Mouse (Mus musculus) midbrain, embryonic 11.5 days (tissue): ENCODE measurements around the gene Pla2g1b. TPM values are rescaled to one million over a fixed set of nuclear protein-coding genes. Genes with fewer than 3 reads are reported as not detected.

ENCODE experiments used
- ATAC-seq: fragments of 200-750 bp; cut with Nextera tagmentation; 2 replicates; pipeline ENCODE4 v1.8.0; 2017; ENCODE audit warnings: moderate TSS enrichment, moderate library complexity; ENCODE audit not compliant: low FRiP score
- DNase-seq: peaks from one replicate; pipeline ENCODE4 v3.0.0; 2015; ENCODE audit warnings: low spot score; ENCODE audit errors: missing footprints
- H3K27ac ChIP-seq: fragments of 300-500 bp; sonication (generic); 2 replicates; pipeline ENCODE4 v1.5.1; 2014; ENCODE audit warnings: low read depth, low read length
- H3K27me3 ChIP-seq: fragments of 300-500 bp; sonication (generic); 2 replicates; pipeline ENCODE4 v1.6.1; 2014; ENCODE audit warnings: mild to moderate bottlenecking, low read length, moderate library complexity, mixed read lengths; ENCODE audit not compliant: control insufficient read depth, insufficient read depth
- H3K36me3 ChIP-seq: fragments of 300-500 bp; sonication (generic); 2 replicates; pipeline ENCODE4 v1.6.1; 2014; ENCODE audit warnings: mild to moderate bottlenecking, low read length, moderate library complexity, mixed read lengths; ENCODE audit not compliant: control insufficient read depth, insufficient read depth
- H3K4me1 ChIP-seq: fragments of 300-500 bp; sonication (generic); 2 replicates; pipeline ENCODE4 v1.6.1; 2014; ENCODE audit warnings: low read length; ENCODE audit not compliant: control insufficient read depth, insufficient read depth
- H3K4me2 ChIP-seq: fragments of 300-500 bp; sonication (generic); 2 replicates; pipeline ENCODE4 v1.6.1; 2014; ENCODE audit warnings: mild to moderate bottlenecking, moderate library complexity
- H3K4me3 ChIP-seq: fragments of 300-500 bp; sonication (generic); 2 replicates; pipeline ENCODE4 v1.5.1; 2014; ENCODE audit warnings: low read depth, low read length
- H3K9ac ChIP-seq: fragments of 300-500 bp; sonication (generic); 2 replicates; pipeline ENCODE4 v1.6.1; 2014; ENCODE audit warnings: low read length
- H3K9me3 ChIP-seq: fragments of 300-500 bp; sonication (generic); 2 replicates; pipeline ENCODE4 v1.6.1; 2016; ENCODE audit warnings: low read length; ENCODE audit not compliant: control insufficient read depth
- WGBS: fragments of 180-500 bp; shearing (Covaris S2); extraction: QIAGEN DNeasy Blood & Tissue Kit; methylation state at CpG from one replicate; pipeline ENCODE4 v1.1.7; 2014; 5-methylcytosine and 5-hydroxymethylcytosine counted together
- polyA plus RNA-seq: library from polyadenylated mRNA; unstranded; fragments of >200 nt; fragmentation: Nextera tagmentation; extraction: Ambion mirVana; gene quantifications from 2 replicates; pipeline ENCODE4 v1.2.1, GENCODE M21; 2014

The Pla2g1b gene
- polyA plus RNA-seq, 1 experiment from 2014 or later = not detected

DNA sequence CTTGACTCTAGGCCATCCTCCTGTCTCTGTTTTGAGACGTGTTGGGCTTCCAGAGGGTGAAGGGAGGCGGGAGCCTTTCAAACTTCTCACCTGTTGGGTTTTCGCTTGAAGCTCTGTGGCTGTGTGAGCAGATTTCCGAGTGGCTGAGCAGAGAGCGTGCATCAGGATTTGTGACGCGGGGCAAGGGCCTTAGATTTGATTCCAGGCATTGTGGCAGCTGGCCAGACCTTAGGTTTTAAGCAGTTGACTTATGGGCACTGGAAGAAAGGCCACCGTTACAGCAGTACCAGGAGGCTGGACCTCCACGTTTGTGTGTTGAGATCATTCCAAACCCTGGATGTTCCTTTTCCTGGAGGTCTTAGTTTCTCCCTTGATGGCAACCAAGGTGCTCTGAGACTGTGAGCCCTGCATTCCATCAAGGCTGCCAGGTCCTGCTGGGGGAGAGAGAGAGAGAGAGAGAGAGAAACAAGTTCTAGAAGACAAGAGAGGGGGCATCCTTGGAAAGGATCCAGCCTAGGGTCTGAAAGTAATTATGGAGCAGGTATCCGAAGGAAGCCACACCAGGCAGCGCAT, 31.7 kb upstream of the Pla2g1b start:
- ATAC-seq (no peak), DNase-seq (peak; percentile 95)
- Histone ChIP-seq H3K9ac (peak overlapping the region; percentile 100), H3K36me3 (peaks cover 25% of the 10 kb centered on the region), H3K27me3 (no peaks in the 10 kb centered on the region), H3K4me2 (peak overlapping the region; percentile 100), H3K9me3 (no peaks in the 10 kb centered on the region), H3K4me1 (peaks cover 68% of the 10 kb centered on the region), H3K27ac (peak overlapping the region; percentile 100), H3K4me3 (peak overlapping the region; percentile 100)
- WGBS = 17% methylated on average over 11 of the region's 11 CpGs

DNA sequence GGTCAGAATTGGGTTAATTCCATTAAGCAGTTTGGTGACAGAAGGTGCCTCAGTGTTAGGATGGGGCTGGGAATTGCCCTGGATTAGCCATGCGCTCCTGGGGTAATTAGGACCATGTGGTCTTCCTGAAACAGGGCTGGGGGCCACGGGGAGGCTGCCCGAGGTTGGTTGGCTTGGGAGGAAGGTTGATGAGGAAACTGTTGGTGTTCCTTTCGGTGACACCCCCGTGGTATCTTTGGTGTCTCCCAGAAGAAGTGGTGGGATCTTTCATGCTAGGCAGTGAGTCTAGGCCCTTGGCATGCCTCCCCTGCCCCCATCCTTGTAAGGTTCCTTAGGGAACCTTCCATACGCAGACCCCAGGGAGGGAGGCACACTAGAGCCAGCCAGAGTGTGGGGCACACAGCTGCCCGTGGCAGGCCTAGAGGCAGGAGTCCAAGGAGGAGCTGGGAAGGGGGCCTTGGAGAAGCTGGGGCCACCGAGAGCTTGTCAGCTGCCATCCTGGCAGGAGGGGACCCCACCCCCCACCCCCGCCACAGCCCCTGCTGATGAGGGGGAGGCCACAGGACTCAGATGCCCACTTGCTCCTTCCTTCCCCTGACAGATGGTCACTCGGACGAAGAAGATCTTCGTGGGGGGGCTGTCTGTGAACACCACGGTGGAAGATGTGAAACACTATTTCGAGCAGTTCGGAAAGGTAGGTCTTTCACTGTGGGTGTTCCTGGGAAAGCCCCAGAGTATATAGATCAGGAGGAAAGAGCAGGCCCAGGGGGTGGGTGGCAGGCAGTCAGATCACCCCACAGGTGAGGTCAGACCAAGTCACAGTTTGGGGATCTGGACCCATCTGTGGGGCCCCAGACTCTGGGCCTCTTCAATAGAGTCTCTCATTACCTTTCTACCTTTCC, 31.0 kb upstream of the Pla2g1b start:
- Histone ChIP-seq H3K27me3 (no peaks in the 10 kb centered on the region), H3K4me2 (peak overlapping the region; percentile 100), H3K36me3 (peaks cover 32% of the 10 kb centered on the region), H3K4me3 (peak overlapping the region; percentile 100), H3K9me3 (no peaks in the 10 kb centered on the region), H3K9ac (peak overlapping the region; percentile 100), H3K4me1 (peaks cover 73% of the 10 kb centered on the region), H3K27ac (peak overlapping the region; percentile 100)
- DNase-seq (peak; percentile 95), ATAC-seq (no peak)
- 9% methylated on average over 15 of the region's 15 CpGs for WGBS

GRCm38 (mm10) chr5:115435755-115436379, 30.2 kb upstream of the Pla2g1b start:
- peaks cover 34% of the 10 kb centered on the region for H3K36me3 ChIP-seq
- ATAC-seq (no peak), DNase-seq (no peak)
- WGBS = 1% methylated on average over 8 of the region's 8 CpGs
- H3K9ac ChIP-seq = peak overlapping the region; percentile 100
- H3K9me3 ChIP-seq = no peaks in the 10 kb centered on the region
- H3K27ac ChIP-seq = peak overlapping the region; percentile 100
- H3K4me2 ChIP-seq = peak overlapping the region; percentile 100
- H3K4me3 ChIP-seq = peak overlapping the region; percentile 100
- H3K27me3 ChIP-seq = no peaks in the 10 kb centered on the region
- peaks cover 76% of the 10 kb centered on the region for H3K4me1 ChIP-seq

DNA sequence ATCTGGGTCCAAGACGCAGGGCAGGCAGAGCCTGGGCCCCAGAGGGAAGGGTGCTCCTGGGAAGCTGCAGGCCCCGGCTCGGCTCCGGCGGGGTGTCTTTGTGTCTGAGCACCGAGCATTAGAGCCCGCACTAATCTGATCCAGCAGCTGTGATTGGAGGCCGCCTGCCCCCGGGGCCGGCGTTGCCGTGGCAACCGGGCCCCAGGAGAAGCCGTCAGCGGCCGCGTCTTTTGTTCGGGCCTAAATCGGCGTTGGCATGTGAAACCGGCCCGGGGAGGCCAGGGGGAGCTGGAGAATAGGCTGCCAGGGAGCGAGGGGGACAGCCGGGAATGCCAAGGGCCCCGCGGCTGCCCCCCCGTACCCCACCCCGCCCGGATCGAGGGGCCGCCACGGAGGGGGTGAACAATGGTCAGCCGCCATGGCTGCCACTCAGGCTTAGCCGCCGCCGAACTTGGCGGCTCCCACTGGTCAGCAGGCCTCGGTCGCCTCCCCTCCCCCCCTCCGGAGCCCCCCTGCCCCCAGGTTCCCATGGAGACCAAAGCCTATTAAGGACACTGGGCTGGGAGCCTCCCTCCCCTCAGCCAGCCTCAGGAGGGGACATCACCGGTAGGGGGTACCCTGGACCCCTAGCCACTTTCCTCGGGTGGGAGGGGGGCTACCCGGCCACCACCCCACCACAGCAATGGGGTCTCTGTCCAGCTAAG, 29.5 kb upstream of the Pla2g1b start:
- Histone ChIP-seq H3K4me2 (peak overlapping the region; percentile 100), H3K36me3 (peaks cover 39% of the 10 kb centered on the region), H3K9ac (peak overlapping the region; percentile 100), H3K9me3 (no peaks in the 10 kb centered on the region), H3K27me3 (no peaks in the 10 kb centered on the region), H3K4me3 (peak overlapping the region; percentile 100), H3K4me1 (peaks cover 82% of the 10 kb centered on the region), H3K27ac (peak overlapping the region; percentile 100)
- DNase-seq = peak; percentile 100
- under 1% methylated on average over 43 of the region's 43 CpGs for WGBS
- ATAC-seq = peak; percentile 91

DNA sequence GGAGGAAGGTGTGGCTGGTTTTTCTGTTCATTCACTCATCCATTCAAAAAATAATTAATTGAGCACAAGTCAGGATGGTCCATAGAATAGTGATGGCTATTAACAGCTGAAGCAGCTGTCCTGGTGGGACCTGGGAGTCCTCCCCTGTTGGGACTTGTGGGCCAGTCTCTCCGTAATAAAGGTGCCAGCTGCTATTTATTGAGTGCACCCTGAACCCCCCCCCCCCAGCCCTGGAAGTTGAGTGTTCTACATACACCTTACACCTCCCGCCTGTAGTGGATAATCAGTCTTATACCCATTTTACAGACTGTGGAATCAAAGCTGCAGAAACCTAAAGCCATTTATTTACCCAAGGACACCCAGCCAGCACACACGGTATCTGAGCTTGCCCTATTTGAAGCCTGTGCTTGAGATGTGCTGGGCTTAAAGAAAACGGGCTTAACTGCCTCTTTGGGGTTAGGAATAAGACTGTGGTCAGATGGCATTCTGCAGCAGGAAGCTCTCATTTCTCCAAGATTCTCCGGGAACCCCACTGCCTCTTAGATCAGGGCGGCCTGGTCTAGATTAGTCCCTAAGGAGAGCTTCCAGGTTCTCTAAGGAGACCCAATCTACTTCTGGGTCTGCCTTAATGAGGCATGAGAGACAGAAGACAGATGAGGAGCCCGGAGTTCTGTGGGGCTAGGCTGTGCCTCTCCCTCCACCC, 28.7 kb upstream of the Pla2g1b start:
- 21% methylated on average over 7 of the region's 7 CpGs for WGBS
- Histone ChIP-seq H3K4me2 (peak overlapping the region; percentile 100), H3K4me1 (peaks cover 78% of the 10 kb centered on the region), H3K9ac (peak overlapping the region; percentile 100), H3K27ac (peak overlapping the region; percentile 100), H3K4me3 (peak overlapping the region; percentile 100), H3K27me3 (no peaks in the 10 kb centered on the region), H3K9me3 (no peaks in the 10 kb centered on the region), H3K36me3 (peaks cover 47% of the 10 kb centered on the region)
- ATAC-seq (peak; percentile 1), DNase-seq (peak; percentile 93)

DNA sequence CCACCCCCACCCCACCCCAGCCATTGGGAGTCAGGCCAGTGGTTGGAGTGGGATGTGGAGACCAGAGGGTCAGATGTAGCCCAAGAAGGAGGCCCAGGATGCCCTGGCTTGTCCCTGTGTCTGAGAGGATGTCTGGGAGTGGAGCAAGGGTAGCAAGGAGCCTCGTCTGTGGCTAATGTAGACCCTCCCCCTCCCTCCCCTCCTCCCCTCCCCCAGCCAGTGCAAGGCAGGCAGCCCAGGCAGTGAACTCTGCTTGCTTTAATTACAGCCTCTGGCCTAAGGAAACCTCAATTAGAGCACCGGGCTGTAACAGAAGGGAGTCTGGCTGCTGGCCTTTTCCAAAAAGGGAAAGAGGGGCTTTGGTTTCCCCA, 28.1 kb upstream of the Pla2g1b start:
- H3K27me3 ChIP-seq = no peaks in the 10 kb centered on the region
- peak overlapping the region; percentile 100 for H3K9ac ChIP-seq
- peak overlapping the region; percentile 100 for H3K27ac ChIP-seq
- DNase-seq = peak; percentile 89
- H3K4me1 ChIP-seq = peaks cover 73% of the 10 kb centered on the region
- H3K4me2 ChIP-seq = peak overlapping the region; percentile 100
- H3K4me3 ChIP-seq = peak overlapping the region; percentile 100
- no peaks in the 10 kb centered on the region for H3K9me3 ChIP-seq
- 0 out of 2 replicates have a peak, but pooled peaks have one; percentile 1 for ATAC-seq
- peaks cover 48% of the 10 kb centered on the region for H3K36me3 ChIP-seq
- WGBS = 0% methylated on average over 2 of the region's 2 CpGs

- H3K36me3 ChIP-seq = peaks cover 51% of the 10 kb centered on the region
- DNase-seq = no peak
- H3K9ac ChIP-seq = peak overlapping the region; percentile 100
- no peak for ATAC-seq
- no peaks in the 10 kb centered on the region for H3K27me3 ChIP-seq
- H3K4me3 ChIP-seq = peak overlapping the region; percentile 100
- H3K4me1 ChIP-seq = peaks cover 65% of the 10 kb centered on the region
- H3K9me3 ChIP-seq = no peaks in the 10 kb centered on the region
- peak overlapping the region; percentile 100 for H3K27ac ChIP-seq
- H3K4me2 ChIP-seq = peak overlapping the region; percentile 100
- 31% methylated on average over 7 of the region's 7 CpGs for WGBS
Observed at GRCm38 (mm10) chr5:115438667-115439066, 27.4 kb upstream of the Pla2g1b start.

DNA sequence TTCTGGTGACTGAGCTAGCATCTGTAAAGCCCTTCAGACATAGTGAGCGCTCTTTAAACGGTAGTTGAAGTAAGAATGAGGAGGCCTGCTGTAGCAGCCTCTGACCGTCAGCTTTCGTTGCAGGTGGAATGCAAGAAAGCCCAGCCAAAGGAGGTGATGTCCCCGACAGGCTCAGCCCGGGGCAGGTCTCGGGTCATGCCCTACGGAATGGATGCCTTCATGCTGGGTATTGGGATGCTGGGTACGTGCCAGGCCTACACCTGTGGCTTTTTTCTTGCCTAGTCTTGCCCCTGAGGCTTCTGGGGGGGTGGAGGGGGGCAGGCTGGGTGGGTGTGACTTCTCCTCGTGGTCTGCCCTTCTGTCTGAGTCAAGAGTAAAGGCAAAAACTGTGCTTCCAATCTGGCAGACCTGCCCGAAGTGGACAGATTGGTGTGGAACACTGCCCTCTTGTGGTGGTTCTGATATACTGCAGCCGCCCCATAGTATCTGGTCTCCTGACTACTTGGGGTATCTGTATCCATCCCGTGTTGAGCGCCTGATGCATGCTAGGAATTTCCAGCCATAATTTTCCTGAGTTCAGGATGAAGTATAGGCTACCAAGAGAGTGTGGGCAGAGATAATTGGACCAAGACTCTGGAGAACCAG, 24.7 kb upstream of the Pla2g1b start:
- ATAC-seq = no peak
- Histone ChIP-seq H3K27me3 (no peaks in the 10 kb centered on the region), H3K9ac (0 out of 2 replicates have a peak overlapping the region, but pooled peaks have one; percentile 24), H3K27ac (peak overlapping the region; percentile 63), H3K4me1 (peaks cover 40% of the 10 kb centered on the region), H3K9me3 (no peaks in the 10 kb centered on the region), H3K4me2 (peak overlapping the region; percentile 17), H3K4me3 (no peak overlapping the region), H3K36me3 (peaks cover 67% of the 10 kb centered on the region)
- WGBS = 49% methylated on average over 14 of the region's 14 CpGs
- DNase-seq = peak; percentile 98
